Mouse (Mus musculus) intestine, embryonic 16.5 days (tissue): ENCODE results near the gene Eef1akmt1. TPM values are rescaled to one million over a fixed set of nuclear protein-coding genes. Genes with fewer than 3 reads are reported as not detected.
A peak's percentile ranks its signal among the peaks of the same experiment; 100 is the strongest.

Source experiments
- ATAC-seq: fragments of 200-750 bp; cut with Nextera tagmentation; 2 replicates; pipeline ENCODE4 v1.8.0; 2017; ENCODE audit warnings: moderate TSS enrichment, moderate library complexity
- H3K27ac ChIP-seq: fragments of 300-500 bp; sonication (generic); 2 replicates; pipeline ENCODE4 v1.5.1; 2014; ENCODE audit warnings: mild to moderate bottlenecking, low read length
- H3K27me3 ChIP-seq: fragments of 300-500 bp; sonication (generic); replicated peaks from 2 replicates; pipeline ENCODE4 v1.6.1; 2014; ENCODE audit warnings: low read length, control low read depth, mixed read lengths; ENCODE audit not compliant: control insufficient read depth, insufficient read depth
- H3K36me3 ChIP-seq: fragments of 300-500 bp; sonication (generic); 2 replicates; pipeline ENCODE4 v1.6.1; 2014; ENCODE audit warnings: low read length, control low read depth; ENCODE audit not compliant: control insufficient read depth, insufficient read depth
- H3K4me1 ChIP-seq: fragments of 300-500 bp; sonication (generic); 2 replicates; pipeline ENCODE4 v1.6.1; 2014; ENCODE audit warnings: low read length, control low read depth, mixed read lengths; ENCODE audit not compliant: control insufficient read depth, insufficient read depth
- H3K4me2 ChIP-seq: fragments of 300-500 bp; sonication (generic); 2 replicates; pipeline ENCODE4 v1.6.1; 2014; ENCODE audit warnings: low read depth, low read length, control low read depth
- H3K4me3 ChIP-seq: fragments of 300-500 bp; sonication (generic); 2 replicates; pipeline ENCODE4 v1.5.1; 2014; ENCODE audit warnings: mild to moderate bottlenecking, low read length
- H3K9ac ChIP-seq: fragments of 300-500 bp; sonication (generic); 2 replicates; pipeline ENCODE4 v1.6.1; 2014; ENCODE audit warnings: low read depth, low read length
- H3K9me3 ChIP-seq: fragments of 300-500 bp; sonication (generic); 2 replicates; pipeline ENCODE4 v1.6.1; 2016; ENCODE audit warnings: low read length, control low read depth; ENCODE audit not compliant: control insufficient read depth
- WGBS: fragments of 180-500 bp; shearing (Covaris S2); extraction: QIAGEN DNeasy Blood & Tissue Kit; methylation state at CpG from one replicate; pipeline ENCODE4 v1.1.7; 2014; 5-methylcytosine and 5-hydroxymethylcytosine counted together
- polyA plus RNA-seq: library from polyadenylated mRNA; unstranded; fragments of >200 nt; fragmentation: Nextera tagmentation; extraction: Ambion mirVana; gene quantifications from 2 replicates; pipeline ENCODE4 v1.2.1, GENCODE M21; 2015

The Eef1akmt1 gene
- polyA plus RNA-seq, 1 experiment from 2014 or later, result 91.7 TPM

GRCm38 (mm10) chr14:57529086-57529785 is 42.2 kb downstream of the Eef1akmt1 start:
- 45% methylated on average over 10 of the region's 10 CpGs for WGBS
- no peak overlapping the region for H3K4me3 ChIP-seq
- no peaks in the 10 kb centered on the region for H3K9me3 ChIP-seq
- H3K4me1 ChIP-seq, result peaks cover 21% of the 10 kb centered on the region
- H3K27me3 ChIP-seq, result no peaks in the 10 kb centered on the region
- peak overlapping the region; percentile 37; the same call in 1 of the 2 replicates for H3K9ac ChIP-seq
- no peak overlapping the region for H3K4me2 ChIP-seq
- no peaks in the 10 kb centered on the region for H3K36me3 ChIP-seq
- H3K27ac ChIP-seq, result peak overlapping the region; percentile 28; the same call in 1 of the 2 replicates
- ATAC-seq, result peak; percentile 24

DNA sequence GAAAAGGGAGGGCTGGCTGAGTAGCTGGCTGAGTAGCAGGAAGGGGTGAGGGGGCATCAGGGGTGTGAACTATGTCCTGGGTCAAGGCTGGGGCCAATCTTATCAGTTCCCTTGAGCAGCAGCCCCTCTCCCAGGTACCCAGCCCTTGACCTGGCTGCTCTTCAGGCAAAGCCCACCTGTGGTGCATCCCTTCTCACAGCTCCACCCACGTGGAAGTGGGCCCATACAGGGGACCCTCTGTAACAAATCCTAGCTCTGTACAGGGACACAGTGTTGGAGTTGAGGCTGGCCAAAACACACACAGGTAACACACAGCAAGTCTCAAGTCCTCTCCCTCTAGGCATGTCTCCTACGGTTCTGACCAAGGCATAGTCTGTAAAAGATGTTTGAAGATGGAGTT is 43.8 kb downstream of the Eef1akmt1 start:
- Histone ChIP-seq H3K36me3 (no peaks in the 10 kb centered on the region), H3K27me3 (no peaks in the 10 kb centered on the region), H3K9ac (no peak overlapping the region), H3K4me1 (peaks cover 18% of the 10 kb centered on the region), H3K4me3 (no peak overlapping the region), H3K9me3 (no peaks in the 10 kb centered on the region), H3K27ac (no peak overlapping the region), H3K4me2 (no peak overlapping the region)
- ATAC-seq, result no peak
- WGBS, result 48% methylated on average over 2 of the region's 2 CpGs

- peaks cover 18% of the 10 kb centered on the region for H3K4me1 ChIP-seq
- H3K9me3 ChIP-seq, result no peaks in the 10 kb centered on the region
- H3K27me3 ChIP-seq, result no peaks in the 10 kb centered on the region
- ATAC-seq, result no peak
- no peaks in the 10 kb centered on the region for H3K36me3 ChIP-seq
- no peak overlapping the region for H3K4me3 ChIP-seq
- H3K9ac ChIP-seq, result no peak overlapping the region
- no peak overlapping the region for H3K4me2 ChIP-seq
- 44% methylated on average over 7 of the region's 7 CpGs for WGBS
- no peak overlapping the region for H3K27ac ChIP-seq
Observed at GRCm38 (mm10) chr14:57527122-57527521, 44.3 kb downstream of the Eef1akmt1 start.

GRCm38 (mm10) chr14:57526050-57526623 is 45.3 kb downstream of the Eef1akmt1 start:
- Histone ChIP-seq H3K4me2 (peak overlapping the region; percentile 91), H3K27ac (peak overlapping the region; percentile 10; the same call in 1 of the 2 replicates), H3K9me3 (no peaks in the 10 kb centered on the region), H3K9ac (no peak overlapping the region), H3K4me3 (peak overlapping the region; percentile 75), H3K27me3 (no peaks in the 10 kb centered on the region), H3K4me1 (peaks cover 18% of the 10 kb centered on the region), H3K36me3 (no peaks in the 10 kb centered on the region)
- ATAC-seq, result peak; percentile 30
- 53% methylated on average over 10 of the region's 10 CpGs for WGBS

- H3K9me3 ChIP-seq, result no peaks in the 10 kb centered on the region
- H3K27me3 ChIP-seq, result no peaks in the 10 kb centered on the region
- ATAC-seq, result peak; percentile 90
- H3K4me1 ChIP-seq, result peaks cover 18% of the 10 kb centered on the region
- H3K27ac ChIP-seq, result peak overlapping the region; percentile 86
- peak overlapping the region; percentile 75 for H3K4me3 ChIP-seq
- H3K4me2 ChIP-seq, result peak overlapping the region; percentile 91
- under 1% methylated on average over 59 of the region's 60 CpGs for WGBS
- H3K36me3 ChIP-seq, result no peaks in the 10 kb centered on the region
- peak overlapping the region; percentile 81 for H3K9ac ChIP-seq
Observed at GRCm38 (mm10) chr14:57525388-57526049, 45.9 kb downstream of the Eef1akmt1 start.

GRCm38 (mm10) chr14:57524671-57525387 is 46.6 kb downstream of the Eef1akmt1 start, which contains the start of gene Il17d:
Gene Il17d (plus strand): TSS chr14:57524777.
- H3K4me3 ChIP-seq, result peak within 1 kb of the TSS; percentile 75
- H3K36me3 ChIP-seq, result no peaks in the 10 kb centered on the region
- ATAC-seq, result peak; percentile 54
- H3K9me3 ChIP-seq, result no peaks in the 10 kb centered on the region
- peaks cover 17% of the 10 kb centered on the region for H3K4me1 ChIP-seq
- H3K27me3 ChIP-seq, result no peaks in the 10 kb centered on the region
- WGBS, result under 1% methylated on average over 63 of the region's 104 CpGs
- H3K27ac ChIP-seq, result peak within 1 kb of the TSS; percentile 86
- peak within 1 kb of the TSS; percentile 81 for H3K9ac ChIP-seq
- peak within 1 kb of the TSS; percentile 91 for H3K4me2 ChIP-seq

DNA sequence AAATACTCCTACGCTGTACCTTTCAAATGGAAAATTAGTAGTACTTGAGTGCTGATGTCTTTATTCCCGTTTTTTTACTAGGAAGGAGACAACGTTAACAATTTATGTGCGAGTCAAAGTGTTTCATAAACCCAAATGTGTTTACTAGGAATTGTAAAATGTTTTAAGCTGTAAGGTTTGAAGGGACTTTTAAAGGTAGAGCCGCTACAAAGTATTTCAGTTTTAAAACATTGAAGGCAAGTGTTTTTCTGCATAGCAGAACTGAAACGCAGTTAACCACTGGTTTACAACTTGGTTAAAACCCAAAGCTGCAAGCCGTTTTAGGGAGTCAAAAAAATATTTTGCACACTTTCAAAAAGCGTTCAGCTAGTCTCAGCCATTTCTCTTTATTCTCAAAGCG is 47.6 kb downstream of the Eef1akmt1 start:
- Histone ChIP-seq H3K9me3 (no peaks in the 10 kb centered on the region), H3K4me1 (peaks cover 8% of the 10 kb centered on the region), H3K27me3 (no peaks in the 10 kb centered on the region), H3K9ac (no peak overlapping the region), H3K27ac (no peak overlapping the region), H3K4me2 (peak overlapping the region; percentile 91; the same call in 1 of the 2 replicates), H3K4me3 (no peak overlapping the region), H3K36me3 (no peaks in the 10 kb centered on the region)
- ATAC-seq, result no peak
- 83% methylated on average over 9 of the region's 9 CpGs for WGBS

GRCm38 (mm10) chr14:57517001-57517400 is 54.4 kb downstream of the Eef1akmt1 start:
- no peak overlapping the region for H3K4me3 ChIP-seq
- no peak overlapping the region for H3K4me2 ChIP-seq
- H3K9me3 ChIP-seq, result no peaks in the 10 kb centered on the region
- no peak for ATAC-seq
- no peaks in the 10 kb centered on the region for H3K27me3 ChIP-seq
- 91% methylated on average over 7 of the region's 7 CpGs for WGBS
- H3K27ac ChIP-seq, result no peak overlapping the region
- H3K36me3 ChIP-seq, result no peaks in the 10 kb centered on the region
- H3K9ac ChIP-seq, result no peak overlapping the region
- peaks cover 8% of the 10 kb centered on the region for H3K4me1 ChIP-seq
